Mouse (Mus musculus) megakaryocyte, embryonic 14.5 days (primary cell): ENCODE results near the gene Gm17387.

Experiments
- FLI1 ChIP-seq: IDR thresholded peaks from 2 replicates; pipeline ENCODE4 v1.6.1; 2012; ENCODE audit warnings: low read length, inconsistent platforms, mixed read lengths
- GATA1 ChIP-seq: IDR thresholded peaks from 3 replicates; pipeline ENCODE4 v1.6.1; 2012; ENCODE audit warnings: mixed read lengths, low read length, inconsistent platforms, borderline replicate concordance

DNA sequence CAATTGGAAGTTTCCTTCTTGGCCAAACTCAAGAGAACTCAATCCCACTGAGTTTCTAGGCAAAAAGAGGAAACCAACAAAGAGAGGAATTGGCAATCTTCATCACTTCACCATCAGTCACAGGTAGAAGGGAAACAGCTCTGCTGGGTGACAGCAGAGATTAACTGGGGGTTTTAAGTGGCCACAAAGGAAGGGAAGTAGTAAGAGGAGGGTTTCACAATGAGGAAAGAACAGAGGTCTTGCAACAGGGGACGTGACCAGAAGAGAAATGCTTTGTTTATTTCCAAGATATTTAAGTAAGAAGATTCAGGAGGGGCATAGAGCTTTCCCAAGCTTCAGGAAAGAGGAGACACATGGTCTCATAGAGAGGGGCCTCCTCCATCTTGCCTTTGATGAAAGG lies 31.1 kb upstream of the Gm17387 start:
- TF ChIP-seq GATA1 (no peak), FLI1 (no peak)
